Mouse (Mus musculus): ENCODE results near the gene Prkcb.

Prkcb gene

GRCm38 (mm10) chr7:122475038-122475437 is 186.5 kb downstream of the Prkcb start:
- no peak for DNase-seq

- DNase-seq: no peak
These were observed 188.1 kb downstream of the Prkcb start for GRCm38 (mm10) chr7:122476697-122477096.

- no peak for DNase-seq
These were observed 188.6 kb downstream of the Prkcb start for GRCm38 (mm10) chr7:122477118-122477517.

GRCm38 (mm10) chr7:122477566-122478564 is 189.3 kb downstream of the Prkcb start:
- DNase-seq: no peak

GRCm38 (mm10) chr7:122483949-122484348 is 195.4 kb downstream of the Prkcb start:
- DNase-seq: no peak

GRCm38 (mm10) chr7:122487929-122488571 is 199.5 kb downstream of the Prkcb start:
- no peak for DNase-seq

- DNase-seq: no peak
These were observed 203.5 kb downstream of the Prkcb start for GRCm38 (mm10) chr7:122492041-122492440.

- DNase-seq: no peak
These were observed 204.4 kb downstream of the Prkcb start for GRCm38 (mm10) chr7:122492936-122493335.

GRCm38 (mm10) chr7:122494088-122494487 is 205.5 kb downstream of the Prkcb start:
- no peak for DNase-seq

GRCm38 (mm10) chr7:122497516-122497915 is 209.0 kb downstream of the Prkcb start:
- DNase-seq: no peak

- no peak for DNase-seq
These were observed 209.9 kb downstream of the Prkcb start for GRCm38 (mm10) chr7:122498461-122498860.

GRCm38 (mm10) chr7:122499743-122500597 is 211.4 kb downstream of the Prkcb start:
- no peak for DNase-seq

GRCm38 (mm10) chr7:122506467-122506866 is 217.9 kb downstream of the Prkcb start:
- DNase-seq: no peak

GRCm38 (mm10) chr7:122509903-122510302 is 221.4 kb downstream of the Prkcb start:
- no peak for DNase-seq

- no peak for DNase-seq
These were observed 223.9 kb downstream of the Prkcb start for GRCm38 (mm10) chr7:122512430-122512966.

GRCm38 (mm10) chr7:122520850-122521638 is 232.5 kb downstream of the Prkcb start:
- DNase-seq: no peak

GRCm38 (mm10) chr7:122528201-122528600 is 239.7 kb downstream of the Prkcb start:
- no peak for DNase-seq

- no peak for DNase-seq
These were observed 240.1 kb downstream of the Prkcb start for GRCm38 (mm10) chr7:122528646-122529045.

GRCm38 (mm10) chr7:122533566-122534360 is 245.2 kb downstream of the Prkcb start:
- no peak for DNase-seq

GRCm38 (mm10) chr7:122544616-122545015 is 256.1 kb downstream of the Prkcb start:
- DNase-seq: no peak

GRCm38 (mm10) chr7:122556575-122557140 is 268.1 kb downstream of the Prkcb start:
- DNase-seq: no peak
